Mouse (Mus musculus) B cell, adult 2 months (primary cell): Measurements from ENCODE around the gene Fgd6.

Source experiments
- DNase-seq, 2 experiments: peaks; one replicate each; pipeline ENCODE4 v3.0.0; 2022

Gene Fgd6

DNA sequence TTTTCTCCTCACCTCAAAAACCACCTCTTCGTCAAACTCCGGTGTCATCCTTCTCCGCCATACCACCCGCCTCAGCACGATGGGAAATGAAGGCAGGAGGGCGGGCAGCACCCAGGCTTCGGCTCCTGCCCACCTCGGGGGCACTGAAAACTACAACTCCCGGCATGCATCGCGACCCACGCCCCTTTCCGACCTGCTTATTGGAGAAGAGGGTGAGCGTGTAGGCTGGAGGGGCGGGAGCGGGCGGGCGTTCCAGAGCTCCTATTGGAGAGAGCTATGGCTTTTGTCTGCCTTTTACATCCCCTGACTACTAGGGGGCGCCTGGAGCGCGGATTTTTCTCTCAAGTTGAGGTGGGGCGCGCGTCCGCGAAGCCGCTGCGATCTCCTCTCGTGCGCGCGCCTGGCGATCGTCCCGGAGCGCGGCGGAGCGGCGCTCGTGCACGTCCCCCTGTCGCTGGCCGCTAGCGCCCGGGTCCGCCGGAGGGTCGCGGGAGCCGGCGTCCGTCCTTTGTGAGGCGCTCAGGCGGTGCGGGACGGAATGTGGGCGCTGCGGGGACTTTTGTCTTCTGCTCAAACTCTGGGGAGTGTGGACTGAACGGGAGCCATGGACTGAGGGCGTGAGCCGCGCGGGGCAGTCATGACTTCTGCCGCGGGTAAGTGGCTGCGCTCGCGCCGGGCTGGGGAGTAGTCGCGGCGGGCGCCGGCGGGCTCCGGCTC lies at the start of gene Fgd6, which contains the start of gene Vezt:
Gene Fgd6, plus strand, starts transcription at position 344 of the 717 bp plus-strand sequence.
Gene Vezt, minus strand, starts transcription at position 160 of the 717 bp plus-strand sequence.
- DNase-seq, result peak; percentile 100

GRCm38 (mm10) chr10:93994136-93994535 lies 41.7 kb upstream of the Fgd6 start:
- DNase-seq, result no peak

- peak; percentile 14 to 26 for DNase-seq
Observed at GRCm38 (mm10) chr10:93995100-93995499, 40.7 kb upstream of the Fgd6 start.

GRCm38 (mm10) chr10:93999357-93999756 lies 36.4 kb upstream of the Fgd6 start:
- no peak for DNase-seq

GRCm38 (mm10) chr10:94000223-94000622 lies 35.6 kb upstream of the Fgd6 start:
- no peak for DNase-seq

- DNase-seq, result no peak
Observed at GRCm38 (mm10) chr10:94008356-94008755, 27.4 kb upstream of the Fgd6 start.

- no peak for DNase-seq
Observed at GRCm38 (mm10) chr10:94009991-94010679, 25.7 kb upstream of the Fgd6 start.

DNA sequence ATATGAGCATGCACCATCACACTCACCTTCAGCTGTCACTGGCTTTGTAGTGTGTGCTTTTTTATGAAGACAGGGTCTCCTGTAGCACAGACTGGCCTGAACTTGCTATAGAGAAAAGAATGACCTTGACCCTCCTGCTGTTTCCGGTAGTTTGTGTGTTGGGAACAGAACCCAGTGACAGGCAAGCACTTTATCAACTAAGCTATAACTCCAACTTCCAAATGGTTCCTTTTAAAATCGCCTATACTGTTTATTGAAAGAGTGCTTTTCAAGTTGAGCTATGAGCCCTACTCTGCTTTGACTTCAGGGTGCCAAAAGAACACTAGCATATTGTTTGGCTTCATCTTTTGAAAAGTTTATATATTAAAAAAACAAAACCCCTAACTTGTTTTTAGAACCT lies 24.8 kb upstream of the Fgd6 start:
- no peak for DNase-seq

GRCm38 (mm10) chr10:94013196-94013595 lies 22.6 kb upstream of the Fgd6 start:
- peak; percentile 70 to 71 for DNase-seq

GRCm38 (mm10) chr10:94014200-94014599 lies 21.6 kb upstream of the Fgd6 start:
- no peak for DNase-seq

GRCm38 (mm10) chr10:94017455-94017854 lies 18.3 kb upstream of the Fgd6 start:
- DNase-seq, result no peak

GRCm38 (mm10) chr10:94020587-94020986 lies 15.2 kb upstream of the Fgd6 start:
- no peak for DNase-seq

GRCm38 (mm10) chr10:94021059-94021458 lies 14.7 kb upstream of the Fgd6 start:
- DNase-seq, result no peak

DNA sequence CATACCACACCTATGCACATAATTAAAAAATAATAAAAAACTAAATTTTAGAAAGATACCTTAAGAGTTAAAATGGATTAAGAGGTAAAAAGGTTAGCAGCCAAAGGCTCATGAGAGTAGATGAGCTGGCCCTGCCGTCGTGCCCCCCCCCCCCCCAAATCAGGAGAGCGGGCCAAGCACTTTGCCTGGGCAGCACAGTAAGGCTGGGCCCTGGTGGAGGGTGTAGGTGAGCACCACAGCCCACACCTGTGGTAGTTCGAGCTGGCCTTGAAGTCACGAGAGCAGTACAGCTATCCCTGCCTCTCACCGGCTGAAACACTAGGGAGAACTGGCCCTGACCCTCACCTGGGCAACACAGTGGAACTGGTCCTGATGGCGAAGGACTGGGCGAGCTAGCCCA lies 10.7 kb upstream of the Fgd6 start:
- DNase-seq, result no peak

DNA sequence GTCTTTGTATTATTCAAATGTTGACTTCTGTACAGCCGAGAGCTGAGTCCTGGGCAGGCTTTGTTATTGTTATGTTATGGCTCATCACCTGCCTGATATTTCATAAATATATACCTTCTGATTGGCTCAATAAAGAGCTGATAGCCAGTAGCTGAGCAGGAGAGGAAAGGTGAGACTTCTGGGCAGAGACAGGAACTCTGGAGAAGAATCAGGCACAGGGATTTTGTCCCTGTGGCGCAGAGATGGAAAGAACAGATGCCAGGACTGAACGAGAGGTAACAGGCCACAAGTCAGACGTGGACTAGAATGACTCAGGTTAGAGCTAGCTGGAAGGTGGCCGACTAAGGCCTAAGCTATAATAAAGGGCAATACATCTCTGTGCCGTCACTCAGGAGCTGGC lies 7.3 kb upstream of the Fgd6 start:
- DNase-seq, result no peak

DNA sequence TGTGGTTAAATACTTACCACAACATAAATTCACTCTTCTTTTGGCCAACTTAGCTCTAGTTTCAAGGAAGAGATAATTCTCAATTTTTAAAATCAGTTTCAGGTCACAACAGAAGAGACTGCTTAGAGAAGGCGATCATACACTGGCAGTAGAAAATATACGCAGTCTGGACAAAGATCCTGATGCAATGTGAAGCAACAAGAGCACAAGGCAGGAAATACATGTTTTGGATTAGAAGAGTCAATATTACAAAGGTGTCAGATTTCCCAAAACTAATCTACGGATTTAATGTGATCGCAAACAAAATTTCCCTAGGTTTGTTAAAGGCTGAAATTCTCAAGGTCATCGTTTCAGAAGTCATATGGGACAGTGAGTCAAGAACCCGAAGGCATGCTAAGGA lies 4.6 kb upstream of the Fgd6 start:
- DNase-seq, result no peak

DNA sequence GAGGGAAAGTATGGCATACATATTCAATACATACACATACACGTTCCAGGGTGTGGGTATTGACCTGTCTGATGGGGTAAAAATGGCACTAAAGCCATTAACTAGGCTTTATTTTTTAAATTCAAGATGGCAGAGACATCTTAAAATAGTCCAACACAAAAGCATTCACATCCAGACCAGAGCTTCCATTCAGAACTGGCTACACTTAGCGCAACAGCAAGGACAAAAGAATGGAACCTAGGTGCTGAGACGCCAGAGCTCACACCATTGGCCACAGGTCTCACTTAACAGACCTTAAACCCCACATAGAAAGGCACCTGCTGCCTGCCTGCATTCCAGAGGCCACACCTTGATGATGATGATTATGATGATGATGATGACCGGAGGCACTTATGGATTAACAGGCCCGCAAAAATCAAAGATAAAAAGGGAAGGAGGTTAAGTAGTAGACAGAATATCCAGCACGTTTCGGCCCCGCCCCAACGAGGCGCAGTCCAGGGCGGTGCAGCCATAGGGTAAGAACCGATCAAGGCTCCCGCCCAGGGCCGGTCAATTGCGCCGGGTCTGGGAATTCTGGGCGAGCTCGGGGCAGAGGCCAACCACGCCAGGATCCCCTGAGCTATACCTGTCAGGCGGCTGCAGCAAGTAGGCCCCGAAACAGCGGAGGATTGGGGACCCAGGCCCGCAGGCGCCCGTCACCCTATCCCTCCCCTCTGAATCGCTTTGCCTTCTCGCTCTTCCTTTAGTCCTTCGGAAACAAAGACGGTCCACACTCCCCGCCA lies 734 bp upstream of the Fgd6 start:
- DNase-seq, result peak; percentile 68 to 70

- DNase-seq, result no peak
Observed at GRCm38 (mm10) chr10:94036375-94036758, 566 bp downstream of the Fgd6 start.

- DNase-seq, result no peak
Observed at GRCm38 (mm10) chr10:94037196-94037595, 1.4 kb downstream of the Fgd6 start.

DNA sequence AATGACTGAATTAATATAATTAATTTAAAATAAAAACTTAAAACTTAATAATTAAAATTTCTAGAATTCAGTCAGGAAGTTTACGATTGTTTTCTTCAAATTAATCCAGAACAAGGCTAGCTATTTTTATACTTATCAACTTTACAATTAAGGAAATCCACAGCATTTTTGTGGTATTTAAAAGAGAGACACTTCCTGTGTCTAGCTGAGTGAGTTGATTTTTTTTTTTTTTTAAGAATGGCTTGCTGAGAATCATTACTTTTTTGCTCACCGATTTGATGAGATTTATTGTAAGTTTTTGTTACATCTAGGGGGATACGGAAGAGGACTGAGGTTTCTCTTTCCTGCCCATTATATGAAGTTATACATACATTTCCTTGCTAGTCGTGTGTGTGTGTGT lies 1.8 kb downstream of the Fgd6 start:
- DNase-seq, result no peak

DNA sequence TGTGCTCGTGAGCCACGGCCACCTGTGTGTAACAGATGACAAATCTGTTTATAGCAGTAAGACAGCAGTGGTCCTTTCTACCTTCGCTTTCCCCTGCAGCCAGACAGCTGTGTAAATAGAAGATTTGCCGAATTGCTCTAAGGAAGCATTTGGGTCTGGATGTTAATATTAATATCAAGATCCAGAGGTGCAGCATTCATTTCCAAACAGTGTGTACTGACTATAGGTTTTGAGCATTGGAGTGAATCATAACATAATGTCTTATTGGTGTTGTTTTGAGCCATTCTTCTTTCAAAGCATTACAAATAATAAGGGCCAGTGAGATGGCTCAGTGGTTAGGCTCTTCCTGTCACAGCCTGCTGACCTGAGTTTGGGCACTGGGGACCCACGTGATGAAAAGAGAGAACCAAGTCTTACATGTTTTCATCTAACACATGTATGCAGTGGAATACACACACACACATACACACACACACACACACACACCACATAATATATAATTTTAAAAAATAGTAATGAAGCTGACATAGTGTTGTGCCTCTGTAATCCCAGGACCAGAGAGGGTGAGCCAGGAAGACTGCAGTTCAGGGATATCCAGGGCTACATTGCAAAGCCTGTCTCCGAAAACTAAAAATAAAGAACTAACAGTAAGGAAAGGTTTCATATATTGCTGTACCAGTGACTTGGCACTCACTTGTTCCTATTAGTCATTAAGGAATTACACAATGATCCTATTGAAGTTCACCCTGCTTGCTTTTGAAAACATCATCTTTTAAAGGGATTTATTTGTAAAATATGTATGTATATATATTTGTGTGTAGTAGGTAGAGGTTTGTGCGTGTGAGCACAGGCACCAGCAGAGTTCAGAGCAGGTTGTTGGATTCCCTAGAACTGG lies 2.8 kb downstream of the Fgd6 start:
- DNase-seq, result peak; percentile 46 to 49

DNA sequence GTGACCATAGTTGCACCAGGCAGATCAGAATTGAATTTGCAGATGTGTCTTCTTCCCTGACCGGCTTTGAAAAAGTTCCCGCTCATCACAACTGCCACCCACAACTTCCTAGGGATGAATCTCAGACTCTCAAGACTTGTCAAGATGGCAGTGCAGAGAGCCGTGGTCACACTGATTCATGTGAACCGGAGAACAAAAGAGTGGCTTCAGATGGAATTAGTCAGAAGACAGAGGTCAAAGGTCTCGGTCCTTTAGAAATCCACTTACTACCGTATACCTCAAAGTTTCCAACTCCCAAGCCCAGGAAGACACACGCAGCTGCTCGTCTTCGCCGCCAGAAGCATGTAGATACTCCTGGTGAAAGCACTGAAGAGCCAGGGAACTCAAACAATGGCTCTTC lies 8.1 kb downstream of the Fgd6 start:
- DNase-seq, result no peak

GRCm38 (mm10) chr10:94045301-94045700 lies 9.5 kb downstream of the Fgd6 start:
- DNase-seq, result no peak
